Mouse (Mus musculus) kidney, embryonic 14.5 days (tissue): ENCODE measurements around the gene Pbx1. TPM values are rescaled to one million over a fixed set of nuclear protein-coding genes. Genes with fewer than 3 reads are reported as not detected.

Experiments
- ATAC-seq: fragments of 200-750 bp; cut with Nextera tagmentation; 2 replicates; pipeline ENCODE4 v1.8.0; 2017; ENCODE audit warnings: moderate number of reproducible peaks, mild to moderate bottlenecking, moderate TSS enrichment, moderate library complexity; ENCODE audit not compliant: low FRiP score, low TSS enrichment
- H3K27ac ChIP-seq: fragments of 300-500 bp; sonication (generic); 2 replicates; pipeline ENCODE4 v1.5.1; 2014; ENCODE audit warnings: low read depth, mild to moderate bottlenecking, low read length, moderate library complexity, mixed read lengths
- H3K27me3 ChIP-seq: fragments of 300-500 bp; sonication (generic); 2 replicates; pipeline ENCODE4 v1.6.1; 2014; ENCODE audit warnings: mild to moderate bottlenecking, low read length; ENCODE audit not compliant: control insufficient read depth, insufficient read depth
- H3K36me3 ChIP-seq: fragments of 300-500 bp; sonication (generic); 2 replicates; pipeline ENCODE4 v1.6.1; 2014; ENCODE audit warnings: low read length, mixed read lengths; ENCODE audit not compliant: control insufficient read depth, insufficient read depth
- H3K4me1 ChIP-seq: fragments of 300-500 bp; sonication (generic); 2 replicates; pipeline ENCODE4 v1.6.1; 2014; ENCODE audit warnings: low read length, mixed read lengths; ENCODE audit not compliant: control insufficient read depth, insufficient read depth
- H3K4me2 ChIP-seq: fragments of 300-500 bp; sonication (generic); replicated peaks from 2 replicates; pipeline ENCODE4 v1.6.1; 2014; ENCODE audit warnings: low read depth, mild to moderate bottlenecking, low read length
- H3K4me3 ChIP-seq: fragments of 300-500 bp; sonication (generic); 2 replicates; pipeline ENCODE4 v1.5.1; 2014; ENCODE audit warnings: mild to moderate bottlenecking, low read length
- H3K9ac ChIP-seq: fragments of 300-500 bp; sonication (generic); 2 replicates; pipeline ENCODE4 v1.6.1; 2014; ENCODE audit warnings: low read depth, mild to moderate bottlenecking, low read length, moderate library complexity
- H3K9me3 ChIP-seq: fragments of 300-500 bp; sonication (generic); 2 replicates; pipeline ENCODE4 v1.6.1; 2016; ENCODE audit warnings: low read length; ENCODE audit not compliant: control insufficient read depth
- WGBS: fragments of 180-500 bp; shearing (Covaris S2); extraction: QIAGEN DNeasy Blood & Tissue Kit; methylation state at CpG from one replicate; pipeline ENCODE4 v1.1.7; 2014; 5-methylcytosine and 5-hydroxymethylcytosine counted together
- polyA plus RNA-seq: library from polyadenylated mRNA; unstranded; fragments of >200 nt; fragmentation: Nextera tagmentation; extraction: Ambion mirVana; gene quantifications from 2 replicates; pipeline ENCODE4 v1.2.1, GENCODE M21; 2014

The Pbx1 gene
- polyA plus RNA-seq, 1 experiment from 2014 or later, result 107 TPM

DNA sequence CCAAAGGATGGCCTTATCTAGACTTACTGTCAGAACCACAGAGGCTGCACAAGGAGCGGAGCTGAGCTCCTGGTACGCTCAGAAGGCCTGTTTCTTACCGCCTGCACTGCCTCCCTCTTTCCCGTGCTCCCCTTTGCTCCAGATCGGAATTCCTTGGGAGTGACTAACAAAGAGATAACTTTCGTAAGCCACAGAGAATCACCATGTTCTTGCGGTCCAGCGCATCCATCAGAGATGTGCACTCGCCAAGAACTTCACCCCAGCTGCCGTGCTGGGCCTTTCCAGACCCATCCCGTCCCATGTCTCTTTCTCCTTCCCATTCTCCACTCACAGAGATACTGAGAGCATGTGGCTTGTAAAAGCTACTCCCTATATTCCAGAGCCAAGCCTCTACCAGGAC, 197.7 kb downstream of the Pbx1 start:
- H3K4me1 ChIP-seq, result peaks cover 29% of the 10 kb centered on the region
- H3K4me3 ChIP-seq, result no peak overlapping the region
- no peaks in the 10 kb centered on the region for H3K27me3 ChIP-seq
- peaks cover 7% of the 10 kb centered on the region; the same call in 1 of the 2 replicates for H3K36me3 ChIP-seq
- H3K9me3 ChIP-seq, result no peaks in the 10 kb centered on the region
- WGBS, result 80% methylated on average over 11 of the region's 11 CpGs
- no peak overlapping the region for H3K27ac ChIP-seq
- H3K9ac ChIP-seq, result no peak overlapping the region
- no peak overlapping the region for H3K4me2 ChIP-seq
- ATAC-seq, result no peak

DNA sequence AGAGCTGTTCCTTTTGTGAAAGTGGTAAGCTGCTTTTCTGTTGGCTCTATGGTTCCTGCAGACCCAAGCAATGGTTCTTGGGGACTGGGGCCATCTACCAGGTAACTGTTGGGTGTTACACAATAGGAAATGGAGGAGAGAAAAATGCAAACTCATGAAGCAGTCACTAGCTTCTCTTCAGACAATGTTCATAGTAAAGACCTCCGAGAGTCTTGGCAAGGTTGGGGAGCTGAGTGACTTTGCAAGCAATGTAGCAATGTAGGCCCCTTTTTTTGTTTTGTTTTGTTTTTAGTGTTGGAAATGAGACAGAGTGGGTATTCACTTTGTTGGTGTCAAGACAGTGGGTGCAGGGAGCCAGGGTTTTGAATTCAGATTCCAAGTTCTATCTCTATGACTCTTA, 198.9 kb downstream of the Pbx1 start:
- Histone ChIP-seq H3K27ac (no peak overlapping the region), H3K36me3 (peaks cover 7% of the 10 kb centered on the region; the same call in 1 of the 2 replicates), H3K4me1 (peaks cover 37% of the 10 kb centered on the region), H3K4me2 (no peak overlapping the region), H3K9ac (no peak overlapping the region), H3K9me3 (no peaks in the 10 kb centered on the region), H3K4me3 (no peak overlapping the region), H3K27me3 (no peaks in the 10 kb centered on the region)
- no peak for ATAC-seq
- 81% methylated on average over 1 of the region's 1 CpGs for WGBS

DNA sequence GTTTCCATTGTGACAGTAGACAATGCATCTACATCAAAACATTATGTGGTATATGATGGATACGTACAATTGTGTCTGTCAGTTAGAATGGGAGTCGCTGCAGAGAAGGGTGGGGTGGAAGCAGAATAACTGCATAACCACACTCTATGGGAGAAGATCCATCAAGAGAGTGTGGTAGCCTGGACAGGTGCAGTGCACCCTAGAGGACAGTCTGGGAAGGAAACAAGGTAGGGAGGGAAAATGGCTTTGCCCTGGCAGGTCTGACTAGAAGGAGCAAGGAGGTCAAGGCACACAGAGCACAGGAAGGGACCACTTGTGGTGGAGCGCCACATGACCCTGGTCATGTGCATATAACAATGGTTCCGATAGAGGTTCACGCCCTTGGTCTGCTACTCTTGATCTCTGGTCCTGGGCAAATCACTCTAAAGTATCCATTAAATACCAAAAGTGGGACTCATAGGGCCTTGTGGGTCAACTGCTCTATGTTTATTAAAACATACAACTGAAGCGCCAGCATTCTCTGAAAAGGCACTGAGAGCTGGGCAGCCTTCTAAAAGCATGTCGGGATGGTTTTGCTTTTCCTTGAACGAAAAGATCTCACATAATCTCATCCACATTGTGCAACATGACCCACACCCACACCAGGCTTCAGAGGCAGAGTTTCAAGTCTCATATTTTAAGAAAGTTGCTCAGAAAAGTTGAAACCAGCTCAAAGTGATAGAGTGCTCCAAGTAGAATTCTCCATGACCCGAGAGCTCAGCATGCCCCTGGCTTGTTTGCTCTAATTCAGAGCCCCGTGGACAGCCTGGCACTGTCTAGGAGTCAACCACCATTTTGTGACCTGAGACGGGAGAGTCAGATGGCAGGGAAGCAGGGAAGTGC, 200.3 kb downstream of the Pbx1 start:
- Histone ChIP-seq H3K9ac (no peak overlapping the region), H3K36me3 (peaks cover 7% of the 10 kb centered on the region; the same call in 1 of the 2 replicates), H3K27me3 (no peaks in the 10 kb centered on the region), H3K9me3 (no peaks in the 10 kb centered on the region), H3K4me2 (no peak overlapping the region), H3K27ac (no peak overlapping the region), H3K4me3 (no peak overlapping the region), H3K4me1 (peaks cover 39% of the 10 kb centered on the region)
- no peak for ATAC-seq
- 84% methylated on average over 11 of the region's 11 CpGs for WGBS

DNA sequence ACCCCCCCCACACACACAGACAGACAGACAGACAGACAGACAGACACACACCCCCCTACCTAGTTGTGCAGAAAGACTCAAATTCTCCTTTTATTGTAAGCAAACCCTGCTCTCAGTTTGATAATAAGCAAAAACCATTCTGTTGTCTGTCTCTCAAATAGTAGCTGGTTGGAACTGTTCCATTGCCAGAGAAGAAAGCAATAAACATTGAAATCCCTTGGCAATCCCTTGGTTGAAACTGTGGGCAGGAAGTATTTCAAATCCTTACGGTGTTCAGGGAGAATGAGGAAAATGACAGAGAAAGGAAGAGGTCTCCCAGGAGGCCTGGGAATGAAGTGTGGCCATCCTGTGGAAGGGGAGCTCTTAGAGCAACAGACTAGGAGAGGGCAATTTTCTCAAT, 201.2 kb downstream of the Pbx1 start:
- Histone ChIP-seq H3K9me3 (no peaks in the 10 kb centered on the region), H3K9ac (no peak overlapping the region), H3K4me2 (no peak overlapping the region), H3K36me3 (peaks cover 7% of the 10 kb centered on the region; the same call in 1 of the 2 replicates), H3K4me3 (no peak overlapping the region), H3K27ac (peak overlapping the region; percentile 43; the same call in 1 of the 2 replicates), H3K27me3 (no peaks in the 10 kb centered on the region), H3K4me1 (peaks cover 45% of the 10 kb centered on the region)
- ATAC-seq, result no peak
- WGBS, result 30% methylated on average over 1 of the region's 1 CpGs

DNA sequence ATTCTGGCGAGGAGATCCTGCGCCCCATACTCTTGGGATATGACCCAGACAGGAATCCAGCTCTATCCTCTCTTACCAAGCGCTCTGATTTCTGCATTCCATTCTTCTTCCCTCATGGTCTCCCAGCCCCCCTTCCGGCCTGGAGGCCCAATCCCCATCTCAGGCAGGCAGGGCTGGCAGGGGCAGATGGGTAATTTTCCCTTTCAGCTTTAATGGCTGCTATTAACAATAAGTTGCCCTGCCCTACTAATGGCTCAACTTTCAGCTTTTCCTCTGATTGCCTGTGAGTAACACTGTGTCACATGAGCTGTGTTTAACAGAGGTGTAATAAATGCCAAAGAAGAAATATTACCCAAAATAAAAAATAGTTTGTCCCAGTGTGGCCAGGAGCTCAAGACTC, 201.9 kb downstream of the Pbx1 start:
- Histone ChIP-seq H3K4me2 (no peak overlapping the region), H3K9ac (no peak overlapping the region), H3K27ac (peak overlapping the region; percentile 43; the same call in 1 of the 2 replicates), H3K36me3 (peaks cover 7% of the 10 kb centered on the region; the same call in 1 of the 2 replicates), H3K4me1 (peaks cover 51% of the 10 kb centered on the region), H3K9me3 (no peaks in the 10 kb centered on the region), H3K4me3 (no peak overlapping the region), H3K27me3 (no peaks in the 10 kb centered on the region)
- ATAC-seq, result peak; percentile 62
- 22% methylated on average over 4 of the region's 4 CpGs for WGBS

DNA sequence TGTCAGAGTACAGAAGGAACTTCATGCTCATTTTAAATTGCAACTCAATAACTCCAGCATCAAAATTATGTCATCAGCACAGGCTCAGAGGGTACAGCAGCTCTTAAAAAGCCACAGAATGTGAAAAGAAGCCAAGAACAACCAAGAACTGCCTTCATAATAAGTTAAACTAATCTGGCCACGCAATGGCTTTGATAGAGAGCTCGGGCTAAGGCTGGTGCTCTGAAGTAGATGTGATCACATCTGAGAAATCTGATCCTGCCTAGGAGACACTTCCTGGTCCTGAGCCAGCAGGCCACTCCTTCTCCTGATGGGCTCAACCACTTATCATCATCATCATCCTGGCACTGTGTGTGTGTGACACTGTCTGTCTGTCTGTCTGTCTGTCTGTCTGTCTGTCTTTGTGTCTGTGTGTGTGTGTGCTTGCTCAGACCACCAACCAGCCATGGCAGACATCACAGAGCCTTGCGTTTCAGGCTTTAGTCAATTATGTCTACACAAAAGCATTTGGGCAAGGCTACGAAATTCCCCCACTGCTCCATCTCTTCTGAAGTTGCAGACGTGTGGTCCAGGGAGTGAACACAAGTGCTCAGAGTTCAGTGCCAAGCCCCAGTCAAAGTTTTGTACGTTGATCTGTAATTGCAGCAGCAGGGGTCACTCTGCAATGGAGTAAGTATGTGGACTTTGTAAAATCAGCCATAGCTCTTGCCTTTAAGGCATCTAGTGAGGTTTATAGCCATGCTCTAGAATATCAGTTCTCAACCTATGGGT, 203.1 kb downstream of the Pbx1 start:
- ATAC-seq, result 0 out of 2 replicates have a peak, but pooled peaks have one; percentile 13
- Histone ChIP-seq H3K9me3 (no peaks in the 10 kb centered on the region), H3K9ac (no peak overlapping the region), H3K4me2 (no peak overlapping the region), H3K4me1 (peaks cover 61% of the 10 kb centered on the region), H3K27ac (no peak overlapping the region), H3K27me3 (no peaks in the 10 kb centered on the region), H3K4me3 (no peak overlapping the region), H3K36me3 (peaks cover 7% of the 10 kb centered on the region; the same call in 1 of the 2 replicates)
- WGBS, result 42% methylated on average over 6 of the region's 6 CpGs

DNA sequence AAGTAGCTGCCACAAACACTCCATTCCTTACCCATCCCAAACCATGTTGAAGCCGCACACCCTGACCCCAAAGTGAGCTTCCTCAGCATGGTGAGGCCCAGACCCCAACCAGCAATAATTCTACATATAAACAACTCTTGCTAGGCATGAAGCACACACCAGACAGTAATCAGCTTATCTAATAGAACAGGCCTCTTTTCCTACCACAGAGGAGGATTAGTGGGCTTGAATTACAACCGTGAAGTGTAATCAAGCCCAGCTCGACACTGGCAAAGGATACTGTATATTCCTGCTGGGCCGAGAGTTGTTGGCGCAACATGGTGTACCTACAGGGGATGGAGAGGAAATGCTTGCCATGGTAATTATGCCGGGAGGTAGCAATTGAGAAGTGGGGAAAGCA, 205.9 kb downstream of the Pbx1 start:
- Histone ChIP-seq H3K9ac (no peak overlapping the region), H3K4me1 (peaks cover 57% of the 10 kb centered on the region), H3K4me2 (no peak overlapping the region), H3K27ac (no peak overlapping the region), H3K4me3 (no peak overlapping the region), H3K36me3 (no peaks in the 10 kb centered on the region), H3K9me3 (no peaks in the 10 kb centered on the region), H3K27me3 (no peaks in the 10 kb centered on the region)
- WGBS, result 56% methylated on average over 6 of the region's 6 CpGs
- ATAC-seq, result no peak

DNA sequence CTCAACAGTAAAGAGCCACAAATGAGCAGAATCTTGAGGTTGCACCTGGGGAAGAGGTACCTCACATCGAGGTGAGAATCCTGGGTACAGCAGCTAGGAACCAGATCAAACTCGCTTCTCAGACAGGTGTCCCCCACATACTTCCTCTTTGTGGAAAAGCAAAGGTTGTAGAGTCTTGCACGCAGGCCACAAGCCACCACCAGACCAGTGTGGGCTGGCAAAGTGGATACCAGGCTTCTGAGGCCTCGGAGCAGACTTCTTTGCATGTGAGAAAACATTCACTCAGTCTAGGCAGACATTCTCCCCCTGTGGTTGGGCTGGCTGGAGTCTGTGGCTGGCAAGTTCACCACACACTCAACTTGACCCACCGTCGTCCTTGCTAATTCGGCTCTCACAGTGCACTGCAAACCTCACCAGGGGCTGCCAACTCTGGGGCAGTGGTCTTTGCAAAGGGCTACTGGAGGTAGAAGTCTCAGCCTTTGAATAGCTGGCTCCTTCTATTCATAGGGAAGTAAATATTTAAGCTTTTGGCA, 206.4 kb downstream of the Pbx1 start:
- Histone ChIP-seq H3K27ac (no peak overlapping the region), H3K36me3 (no peaks in the 10 kb centered on the region), H3K9me3 (no peaks in the 10 kb centered on the region), H3K4me1 (peaks cover 57% of the 10 kb centered on the region), H3K4me3 (no peak overlapping the region), H3K9ac (no peak overlapping the region), H3K27me3 (no peaks in the 10 kb centered on the region), H3K4me2 (no peak overlapping the region)
- no peak for ATAC-seq
- 87% methylated on average over 7 of the region's 7 CpGs for WGBS
